Mouse (Mus musculus): Measurements from ENCODE around the gene Itfg2. TPM values are rescaled to one million over a fixed set of nuclear protein-coding genes. Genes with fewer than 3 reads are reported as not detected.
A peak's percentile ranks its signal among the peaks of the same experiment; 100 is the strongest.
"Not testable (repeated sequence)": the region's sequence is repeated elsewhere in the genome, so short reads cannot be mapped to it uniquely, and the experiment has no call there.

Gene Itfg2
- polyA plus RNA-seq, 1 experiment from 2014 or later: 33.5 TPM

- 59% methylated on average over 1 of the region's 1 CpGs for WGBS
- not testable (repeated sequence) for H3K4me1 ChIP-seq; H3K9me3 ChIP-seq (replicated peaks); ATAC-seq (ENCODE audit: insufficient number of reproducible peaks, low FRiP score, low TSS enrichment, low read depth); H3K4me3 ChIP-seq (replicated peaks); H3K4me2 ChIP-seq (replicated peaks); H3K27me3 ChIP-seq; H3K27ac ChIP-seq (replicated peaks); H3K9ac ChIP-seq; H3K36me3 ChIP-seq
These were observed 44.0 kb downstream of the Itfg2 start for GRCm38 (mm10) chr6:128380594-128381167.

DNA sequence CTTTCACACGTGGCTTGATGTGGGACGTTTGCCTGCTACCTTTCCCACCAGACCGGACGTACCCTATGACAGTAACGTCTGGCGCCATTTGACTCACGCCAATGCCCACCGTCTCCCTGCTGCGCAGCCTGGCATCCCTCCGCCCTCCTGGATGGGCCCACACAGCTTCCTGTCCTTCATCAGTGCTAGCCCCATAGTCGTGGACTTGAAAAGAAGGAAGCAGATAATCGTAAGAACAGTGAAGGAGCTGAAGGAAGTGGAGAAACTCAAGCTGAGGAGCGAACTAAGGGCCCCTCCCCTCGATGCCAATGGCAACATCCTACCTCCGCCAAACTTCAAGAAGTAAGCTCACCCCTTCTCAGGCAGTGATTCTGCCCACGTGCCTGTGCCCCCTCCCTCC, 45.1 kb downstream of the Itfg2 start:
- Histone ChIP-seq H3K9me3 (replicated peaks) (no peaks in the 10 kb centered on the region), H3K36me3 (peaks cover 5% of the 10 kb centered on the region; the same call in 1 of the 2 replicates), H3K4me2 (replicated peaks) (no peak overlapping the region), H3K4me3 (replicated peaks) (no peak overlapping the region), H3K27ac (replicated peaks) (no peak overlapping the region), H3K27me3 (no peaks in the 10 kb centered on the region), H3K4me1 (0 out of 2 replicates have a peak, but pooled peaks cover 7% of the 10 kb centered on the region), H3K9ac (no peak overlapping the region)
- ATAC-seq (ENCODE audit: insufficient number of reproducible peaks, low FRiP score, low TSS enrichment, low read depth): no peak
- 82% methylated on average over 16 of the region's 16 CpGs for WGBS

DNA sequence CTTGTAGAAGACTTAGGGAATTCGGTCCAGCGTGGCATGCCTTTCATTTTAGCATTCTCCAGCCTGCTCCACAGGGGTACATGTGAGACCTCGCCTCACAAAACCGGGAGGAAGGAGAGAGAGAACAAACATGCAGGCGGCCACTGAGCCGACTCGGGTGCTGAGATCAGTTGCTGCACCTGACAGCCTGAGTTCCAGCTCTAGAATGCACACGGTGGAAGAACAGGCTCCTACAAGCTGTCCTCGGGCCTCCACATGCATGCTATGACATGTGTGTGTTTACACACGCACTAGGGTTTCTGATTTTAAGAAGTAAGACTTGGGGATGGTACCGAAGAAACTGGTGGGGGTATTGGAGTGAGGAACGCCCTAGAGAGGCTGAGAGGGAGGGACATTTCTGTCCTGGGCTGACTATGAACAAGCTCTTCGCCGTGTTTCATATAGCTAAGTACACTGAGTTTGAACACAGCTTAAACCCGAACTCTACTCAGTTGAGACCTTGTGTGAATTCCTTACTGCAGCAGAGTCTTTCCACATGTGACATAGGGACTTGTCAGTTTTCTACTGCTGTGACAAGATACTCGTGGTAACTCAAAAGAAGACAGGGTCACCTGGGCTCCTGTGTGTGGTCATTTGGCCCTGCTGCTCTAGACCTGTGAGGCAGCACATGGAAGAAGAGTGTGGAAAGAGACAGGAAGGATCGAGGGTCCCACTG, 48.2 kb downstream of the Itfg2 start:
- H3K27ac ChIP-seq (replicated peaks): peak overlapping the region; percentile 61
- WGBS: 74% methylated on average over 17 of the region's 17 CpGs
- H3K36me3 ChIP-seq: peaks cover 33% of the 10 kb centered on the region
- no peaks in the 10 kb centered on the region for H3K9me3 ChIP-seq (replicated peaks)
- no peaks in the 10 kb centered on the region for H3K27me3 ChIP-seq
- no peak overlapping the region for H3K4me2 ChIP-seq (replicated peaks)
- H3K4me3 ChIP-seq (replicated peaks): no peak overlapping the region
- ATAC-seq (ENCODE audit: insufficient number of reproducible peaks, low FRiP score, low TSS enrichment, low read depth): no peak
- H3K9ac ChIP-seq: no peak overlapping the region
- H3K4me1 ChIP-seq: 0 out of 2 replicates have a peak, but pooled peaks cover 10% of the 10 kb centered on the region

- 36% methylated on average over 6 of the region's 6 CpGs for WGBS
- Histone ChIP-seq H3K9me3 (replicated peaks) (no peaks in the 10 kb centered on the region), H3K9ac (no peak within 1 kb of the TSS), H3K4me1 (0 out of 2 replicates have a peak, but pooled peaks cover 10% of the 10 kb centered on the region), H3K27me3 (no peaks in the 10 kb centered on the region), H3K4me2 (replicated peaks) (no peak within 1 kb of the TSS), H3K27ac (replicated peaks) (peak within 1 kb of the TSS; percentile 69), H3K4me3 (replicated peaks) (no peak within 1 kb of the TSS), H3K36me3 (peaks cover 46% of the 10 kb centered on the region)
- ATAC-seq (ENCODE audit: insufficient number of reproducible peaks, low FRiP score, low TSS enrichment, low read depth): peak; percentile 55
These were observed 49.5 kb downstream of the Itfg2 start, which contains the start of the genes Tex52 and Gm44596 for GRCm38 (mm10) chr6:128375192-128375591. Gene Tex52, plus strand, starts transcription at chr6:128375456. Gene Gm44596, plus strand, starts transcription at chr6:128375503.

DNA sequence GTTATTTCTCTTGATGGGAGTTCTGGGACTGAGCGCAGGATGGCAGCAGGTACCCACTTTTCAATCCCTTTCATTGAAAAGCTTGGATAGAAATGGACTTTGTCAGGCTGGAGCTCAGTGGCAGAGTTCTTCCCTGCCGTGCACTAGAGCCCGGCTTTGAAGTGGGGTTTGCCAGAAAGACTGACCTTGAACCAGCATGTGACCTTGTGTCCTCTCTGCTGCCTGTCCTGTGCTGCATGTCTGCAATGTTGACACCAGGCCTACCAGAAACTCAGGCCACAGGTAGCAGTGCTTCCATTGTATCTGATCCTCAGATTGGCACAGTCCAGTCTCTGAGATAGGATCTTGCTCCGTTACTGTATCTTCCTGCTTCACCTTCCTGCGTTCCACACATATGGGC, 54.7 kb downstream of the Itfg2 start:
- ATAC-seq (ENCODE audit: insufficient number of reproducible peaks, low FRiP score, low TSS enrichment, low read depth): no peak
- no peak overlapping the region for H3K4me2 ChIP-seq (replicated peaks)
- H3K9me3 ChIP-seq (replicated peaks): no peaks in the 10 kb centered on the region
- H3K36me3 ChIP-seq: peaks cover 82% of the 10 kb centered on the region
- no peak overlapping the region for H3K9ac ChIP-seq
- no peaks in the 10 kb centered on the region for H3K27me3 ChIP-seq
- H3K27ac ChIP-seq (replicated peaks): no peak overlapping the region
- H3K4me1 ChIP-seq: 0 out of 2 replicates have a peak, but pooled peaks cover 8% of the 10 kb centered on the region
- H3K4me3 ChIP-seq (replicated peaks): no peak overlapping the region
- 95% methylated on average over 5 of the region's 5 CpGs for WGBS

- no peak overlapping the region for H3K4me2 ChIP-seq (replicated peaks)
- no peaks in the 10 kb centered on the region for H3K27me3 ChIP-seq
- H3K9ac ChIP-seq: no peak overlapping the region
- peaks cover 51% of the 10 kb centered on the region for H3K36me3 ChIP-seq
- no peak overlapping the region for H3K27ac ChIP-seq (replicated peaks)
- ATAC-seq (ENCODE audit: insufficient number of reproducible peaks, low FRiP score, low TSS enrichment, low read depth): no peak
- no peaks in the 10 kb centered on the region for H3K9me3 ChIP-seq (replicated peaks)
- H3K4me3 ChIP-seq (replicated peaks): no peak overlapping the region
- WGBS: 83% methylated on average over 5 of the region's 5 CpGs
- peaks cover 25% of the 10 kb centered on the region for H3K4me1 ChIP-seq
These were observed 58.3 kb downstream of the Itfg2 start for GRCm38 (mm10) chr6:128366466-128366865.

- Histone ChIP-seq H3K9me3 (replicated peaks) (no peaks in the 10 kb centered on the region), H3K27me3 (no peaks in the 10 kb centered on the region), H3K4me2 (replicated peaks) (no peak overlapping the region), H3K4me3 (replicated peaks) (no peak overlapping the region), H3K36me3 (peaks cover 33% of the 10 kb centered on the region), H3K4me1 (peaks cover 41% of the 10 kb centered on the region), H3K9ac (no peak overlapping the region), H3K27ac (replicated peaks) (no peak overlapping the region)
- WGBS: 71% methylated on average over 6 of the region's 6 CpGs
- ATAC-seq (ENCODE audit: insufficient number of reproducible peaks, low FRiP score, low TSS enrichment, low read depth): no peak
These were observed 60.0 kb downstream of the Itfg2 start for GRCm38 (mm10) chr6:128364721-128365120.

DNA sequence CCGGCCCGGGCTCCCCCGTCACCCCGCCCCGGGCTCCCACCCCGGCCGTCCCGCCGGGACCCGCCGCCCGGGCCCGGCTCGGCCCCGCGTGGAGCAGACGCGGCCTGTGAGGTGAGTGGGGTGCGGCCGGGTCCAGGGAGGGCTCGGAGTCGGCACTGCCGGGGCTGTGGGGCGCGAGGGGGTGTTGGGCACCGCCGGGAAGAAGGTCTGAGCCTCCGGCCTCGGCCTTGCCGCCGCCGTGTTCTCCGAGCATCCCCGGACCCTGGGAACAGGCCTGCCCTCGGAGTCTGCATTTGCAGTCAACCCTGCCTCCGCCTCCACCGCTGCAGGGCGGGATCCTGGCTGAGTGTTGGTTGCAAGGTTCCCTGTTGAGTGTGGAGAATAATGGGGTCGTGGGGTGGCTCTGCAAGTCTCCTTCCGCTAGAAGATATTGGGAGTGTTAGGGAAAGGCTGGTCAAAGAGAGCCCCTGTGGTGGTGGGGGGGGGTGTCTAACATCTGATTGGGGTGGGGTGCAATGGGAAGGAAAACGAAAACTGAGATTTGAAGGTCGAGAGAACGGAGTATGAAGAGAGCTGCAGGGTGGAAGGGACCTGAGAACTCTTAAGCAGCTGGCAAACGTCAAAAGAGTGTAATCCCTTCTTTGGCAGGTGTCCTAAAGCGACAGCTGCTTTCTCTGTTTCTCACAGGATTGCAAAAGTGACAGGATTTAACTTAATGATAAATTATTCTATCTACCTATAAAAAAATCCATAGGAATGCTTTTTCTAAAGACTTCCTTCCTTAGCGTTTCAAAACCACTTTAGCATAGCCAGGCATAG, 61.5 kb downstream of the Itfg2 start:
- Histone ChIP-seq H3K27me3 (no peaks in the 10 kb centered on the region), H3K4me3 (replicated peaks) (peak overlapping the region; percentile 89), H3K9me3 (replicated peaks) (no peaks in the 10 kb centered on the region), H3K36me3 (peaks cover 28% of the 10 kb centered on the region), H3K4me2 (replicated peaks) (peak overlapping the region; percentile 96), H3K4me1 (peaks cover 47% of the 10 kb centered on the region), H3K9ac (peak overlapping the region; percentile 84), H3K27ac (replicated peaks) (peak overlapping the region; percentile 97)
- no peak; the same call in 1 of the 2 replicates for ATAC-seq (ENCODE audit: insufficient number of reproducible peaks, low FRiP score, low TSS enrichment, low read depth)
- under 1% methylated on average over 43 of the region's 46 CpGs for WGBS

DNA sequence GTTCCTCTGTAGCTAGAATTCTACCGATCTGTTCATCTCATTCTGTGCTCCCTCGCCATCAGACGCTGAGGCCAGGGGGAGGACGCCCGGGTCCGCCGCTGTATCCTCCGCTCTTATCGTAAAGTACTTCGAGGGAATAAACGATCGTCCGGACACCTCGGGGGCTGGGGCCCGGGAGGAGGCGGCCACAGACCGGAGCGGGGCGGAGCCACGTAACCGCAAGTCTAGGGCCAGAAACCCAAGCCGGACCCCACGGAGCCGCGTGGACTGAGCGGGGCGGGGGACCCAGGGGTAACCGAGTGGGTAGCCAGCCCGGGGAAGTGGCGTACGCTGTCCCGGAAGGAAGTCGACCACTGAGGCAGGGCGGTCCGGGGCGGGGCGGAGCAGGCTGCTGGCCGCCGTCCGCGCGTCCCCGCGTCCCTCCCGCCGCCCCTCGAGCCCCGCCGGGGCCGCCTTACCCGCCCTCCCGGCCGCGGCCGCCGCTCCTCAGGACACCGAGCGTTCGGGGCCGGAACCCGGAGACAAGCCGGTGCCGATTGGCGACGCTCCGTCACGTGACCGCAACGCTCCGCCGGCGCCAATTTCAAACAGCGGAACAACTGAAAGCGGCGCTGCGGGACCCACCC, 62.2 kb downstream of the Itfg2 start, which contains the start of the genes Rhno1 and Foxm1:
Gene Rhno1 (minus strand): TSS at position 531 of the 626 bp plus-strand sequence.
Gene Foxm1 (plus strand): TSS at position 587 of the 626 bp plus-strand sequence.
- Histone ChIP-seq H3K9ac (peak within 1 kb of the TSS; percentile 84), H3K27ac (replicated peaks) (peak within 1 kb of the TSS; percentile 97), H3K9me3 (replicated peaks) (no peaks in the 10 kb centered on the region), H3K4me3 (replicated peaks) (peak within 1 kb of the TSS; percentile 89), H3K4me1 (peaks cover 47% of the 10 kb centered on the region), H3K4me2 (replicated peaks) (peak within 1 kb of the TSS; percentile 96), H3K27me3 (no peaks in the 10 kb centered on the region), H3K36me3 (peaks cover 28% of the 10 kb centered on the region)
- WGBS: under 1% methylated on average over 68 of the region's 76 CpGs
- ATAC-seq (ENCODE audit: insufficient number of reproducible peaks, low FRiP score, low TSS enrichment, low read depth): peak; percentile 91

DNA sequence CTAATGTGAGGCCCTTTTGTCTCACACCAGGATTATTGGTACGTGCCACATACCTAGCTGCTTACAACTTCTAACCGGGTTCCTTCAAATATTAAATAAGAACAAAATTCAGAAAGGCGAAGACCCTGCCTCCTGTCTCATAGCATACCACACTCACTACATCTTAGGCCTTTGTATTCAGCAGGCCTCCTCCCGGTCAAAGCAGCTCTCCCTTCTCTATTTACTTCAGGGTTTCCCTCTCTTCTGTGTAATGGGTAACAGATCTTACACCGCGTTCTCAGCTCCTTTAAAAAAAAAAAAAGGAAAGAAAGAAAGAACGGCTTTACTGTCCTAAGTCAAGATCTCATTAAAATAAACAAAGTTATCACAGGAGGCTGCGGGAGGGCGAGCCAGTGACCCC, 62.8 kb downstream of the Itfg2 start:
- WGBS: 13% methylated on average over 9 of the region's 9 CpGs
- Histone ChIP-seq H3K4me3 (replicated peaks) (peak overlapping the region; percentile 89), H3K4me1 (peaks cover 47% of the 10 kb centered on the region), H3K27me3 (no peaks in the 10 kb centered on the region), H3K9me3 (replicated peaks) (no peaks in the 10 kb centered on the region), H3K9ac (peak overlapping the region; percentile 84), H3K4me2 (replicated peaks) (peak overlapping the region; percentile 96), H3K27ac (replicated peaks) (peak overlapping the region; percentile 97), H3K36me3 (peaks cover 30% of the 10 kb centered on the region)
- no peak for ATAC-seq (ENCODE audit: insufficient number of reproducible peaks, low FRiP score, low TSS enrichment, low read depth)
